Mouse (Mus musculus) neural tube, embryonic 12.5 days (tissue): ENCODE data around the gene Col12a1. TPM values are rescaled to one million over a fixed set of nuclear protein-coding genes. Genes with fewer than 3 reads are reported as not detected.
A peak's percentile ranks its signal among the peaks of the same experiment; 100 is the strongest.

Source experiments
- ATAC-seq: fragments of 200-750 bp; cut with Nextera tagmentation; 2 replicates; pipeline ENCODE4 v1.8.0; 2017; ENCODE audit warnings: low read depth, mild to moderate bottlenecking, moderate TSS enrichment, moderate library complexity; ENCODE audit not compliant: low FRiP score
- H3K27ac ChIP-seq: fragments of 300-500 bp; sonication (generic); 2 replicates; pipeline ENCODE4 v1.5.1; 2016
- H3K27me3 ChIP-seq: fragments of 300-500 bp; sonication (generic); replicated peaks from 2 replicates; pipeline ENCODE4 v1.6.1; 2016; ENCODE audit warnings: mild to moderate bottlenecking
- H3K36me3 ChIP-seq: fragments of 300-500 bp; sonication (generic); 2 replicates; pipeline ENCODE4 v1.6.1; 2016; ENCODE audit warnings: mild to moderate bottlenecking
- H3K4me1 ChIP-seq: fragments of 300-500 bp; sonication (generic); 2 replicates; pipeline ENCODE4 v1.6.1; 2016
- H3K4me2 ChIP-seq: fragments of 300-500 bp; sonication (generic); replicated peaks from 2 replicates; pipeline ENCODE4 v1.6.1; 2016; ENCODE audit warnings: mild to moderate bottlenecking
- H3K4me3 ChIP-seq: fragments of 300-500 bp; sonication (generic); 2 replicates; pipeline ENCODE4 v1.5.1; 2016
- H3K9ac ChIP-seq: fragments of 300-500 bp; sonication (generic); 2 replicates; pipeline ENCODE4 v1.6.1; 2016; ENCODE audit warnings: mild to moderate bottlenecking
- H3K9me3 ChIP-seq: fragments of 300-500 bp; sonication (generic); 2 replicates; pipeline ENCODE4 v1.6.1; 2016; ENCODE audit warnings: mild to moderate bottlenecking
- WGBS: fragments of 180-500 bp; shearing (Covaris S2); methylation state at CpG from one replicate; pipeline ENCODE4 v1.1.7; 2016; 5-methylcytosine and 5-hydroxymethylcytosine counted together
- polyA plus RNA-seq: library from polyadenylated mRNA; unstranded; fragments of >200 nt; fragmentation: Nextera tagmentation; extraction: Ambion mirVana; gene quantifications from 2 replicates; pipeline ENCODE4 v1.2.1, GENCODE M21; 2016

Gene Col12a1
- polyA plus RNA-seq, 1 experiment from 2014 or later, result 19.2 TPM

DNA sequence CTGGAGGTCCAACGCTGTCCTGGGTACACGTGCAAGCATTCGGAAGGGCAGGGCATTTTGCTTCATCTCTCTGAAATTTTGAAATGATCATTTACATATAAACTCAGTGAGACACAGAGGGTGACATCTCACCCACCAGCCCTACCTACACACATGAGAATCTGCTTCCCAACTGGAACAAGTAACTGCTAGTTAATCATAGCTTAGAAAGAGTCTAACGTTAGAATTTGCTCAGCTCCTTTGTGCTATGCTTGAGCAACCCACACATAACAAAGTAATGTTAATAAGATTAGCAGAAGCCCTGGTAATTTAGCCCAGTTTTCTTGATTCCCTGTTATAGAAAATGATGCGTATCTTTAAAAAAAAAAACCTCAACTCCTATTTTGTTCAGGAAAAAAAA, 102.6 kb downstream of the Col12a1 start:
- Histone ChIP-seq H3K36me3 (no peaks in the 10 kb centered on the region), H3K4me3 (no peak overlapping the region), H3K4me2 (no peak overlapping the region), H3K9ac (no peak overlapping the region), H3K4me1 (no peaks in the 10 kb centered on the region), H3K9me3 (no peaks in the 10 kb centered on the region), H3K27me3 (no peaks in the 10 kb centered on the region), H3K27ac (no peak overlapping the region)
- no peak for ATAC-seq
- 86% methylated on average over 5 of the region's 5 CpGs for WGBS

DNA sequence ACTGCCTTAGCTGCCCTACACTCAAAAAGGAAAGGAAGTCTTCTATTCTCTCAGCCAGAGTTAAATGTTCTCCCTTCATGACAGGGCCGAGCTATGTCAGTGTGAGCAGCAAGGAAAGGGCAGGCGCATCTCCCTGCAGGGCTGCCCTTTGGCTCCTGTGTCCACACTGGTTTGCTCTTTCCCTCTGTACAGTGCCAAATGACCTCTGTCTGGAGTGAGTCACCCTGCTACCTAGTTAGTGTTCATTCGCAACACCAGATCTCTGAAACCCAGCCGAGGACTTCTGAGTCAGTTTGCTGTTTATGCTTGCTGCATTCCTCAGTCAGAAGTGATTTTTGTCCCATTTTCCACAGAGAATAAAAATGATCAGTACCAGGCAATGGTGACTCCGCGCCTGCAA, 108.3 kb downstream of the Col12a1 start:
- H3K4me2 ChIP-seq, result no peak overlapping the region
- 83% methylated on average over 6 of the region's 6 CpGs for WGBS
- no peak overlapping the region for H3K9ac ChIP-seq
- no peaks in the 10 kb centered on the region for H3K36me3 ChIP-seq
- no peak overlapping the region for H3K27ac ChIP-seq
- H3K27me3 ChIP-seq, result peaks cover 14% of the 10 kb centered on the region
- peaks cover 4% of the 10 kb centered on the region; the same call in 1 of the 2 replicates for H3K4me1 ChIP-seq
- no peak for ATAC-seq
- no peaks in the 10 kb centered on the region for H3K9me3 ChIP-seq
- no peak overlapping the region for H3K4me3 ChIP-seq

DNA sequence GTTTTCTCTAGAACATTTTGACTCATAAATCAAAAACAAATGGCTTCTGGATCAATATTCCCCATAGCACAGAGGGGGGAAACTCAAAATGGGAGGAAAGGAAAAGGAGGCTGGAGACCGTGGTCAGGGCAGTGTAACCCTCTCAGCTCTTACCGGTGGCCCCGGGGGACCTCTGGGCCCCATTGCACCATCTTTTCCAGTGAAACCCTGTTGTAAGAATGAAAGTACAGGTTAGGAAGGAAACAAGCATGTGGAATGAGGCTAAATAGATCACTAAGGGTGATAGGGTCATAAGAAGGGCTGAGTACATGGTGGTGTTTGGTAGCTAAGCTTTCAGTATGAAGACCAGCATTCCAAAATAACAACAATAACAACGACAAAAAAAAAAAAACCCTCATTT, 109.0 kb downstream of the Col12a1 start:
- Histone ChIP-seq H3K27me3 (peaks cover 14% of the 10 kb centered on the region), H3K9me3 (no peaks in the 10 kb centered on the region), H3K4me2 (no peak overlapping the region), H3K9ac (no peak overlapping the region), H3K36me3 (no peaks in the 10 kb centered on the region), H3K27ac (no peak overlapping the region), H3K4me1 (peaks cover 4% of the 10 kb centered on the region; the same call in 1 of the 2 replicates), H3K4me3 (no peak overlapping the region)
- WGBS, result 80% methylated on average over 4 of the region's 4 CpGs
- no peak for ATAC-seq

DNA sequence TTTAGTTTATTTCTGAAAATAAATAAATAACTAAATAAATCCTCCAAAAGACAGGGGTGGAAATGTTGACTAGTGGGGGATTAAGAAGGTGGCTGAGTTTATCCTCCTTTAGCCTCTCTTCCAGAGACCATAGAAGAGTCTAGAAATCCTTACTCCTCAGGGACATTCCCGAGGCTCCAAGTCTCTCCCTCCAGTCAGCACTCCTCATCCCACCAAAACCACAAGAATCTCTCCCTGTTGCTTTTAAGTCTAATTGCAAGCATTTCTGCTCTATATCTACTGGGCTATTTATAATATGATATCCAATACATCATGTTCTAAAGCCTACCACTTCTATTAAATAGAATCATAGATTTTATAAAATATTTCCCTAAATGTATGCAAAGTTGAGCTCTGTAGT, 109.8 kb downstream of the Col12a1 start:
- Histone ChIP-seq H3K9ac (no peak overlapping the region), H3K9me3 (no peaks in the 10 kb centered on the region), H3K4me1 (peaks cover 4% of the 10 kb centered on the region; the same call in 1 of the 2 replicates), H3K27ac (no peak overlapping the region), H3K4me3 (no peak overlapping the region), H3K27me3 (peaks cover 18% of the 10 kb centered on the region), H3K4me2 (no peak overlapping the region), H3K36me3 (no peaks in the 10 kb centered on the region)
- ATAC-seq, result no peak
- 78% methylated on average over 1 of the region's 1 CpGs for WGBS

DNA sequence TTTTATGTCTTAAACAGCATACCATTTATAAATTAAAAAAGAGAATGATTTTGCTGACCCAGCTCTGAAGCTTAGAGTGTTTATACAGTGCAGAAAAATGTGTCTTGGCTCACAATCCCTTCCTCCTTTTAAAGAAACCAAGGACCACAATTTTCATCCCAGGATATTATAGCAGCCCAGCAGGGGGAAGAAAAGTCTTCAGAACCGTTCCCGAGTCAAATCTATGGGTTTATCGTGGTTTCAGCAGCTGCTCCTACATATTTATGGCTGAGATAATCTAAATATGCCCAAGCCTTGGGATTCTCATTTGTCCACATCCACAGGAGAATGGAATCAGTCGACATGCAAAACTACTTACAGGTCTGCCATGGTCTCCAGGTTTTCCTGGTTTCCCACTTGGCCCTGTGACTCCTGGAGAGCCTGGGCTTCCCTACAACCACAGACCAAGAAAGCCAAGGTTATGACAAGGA, 110.5 kb downstream of the Col12a1 start:
- Histone ChIP-seq H3K27me3 (peaks cover 18% of the 10 kb centered on the region), H3K9me3 (no peaks in the 10 kb centered on the region), H3K4me1 (peaks cover 4% of the 10 kb centered on the region; the same call in 1 of the 2 replicates), H3K27ac (no peak overlapping the region), H3K9ac (no peak overlapping the region), H3K4me2 (no peak overlapping the region), H3K4me3 (no peak overlapping the region), H3K36me3 (no peaks in the 10 kb centered on the region)
- no peak for ATAC-seq
- WGBS, result 66% methylated on average over 4 of the region's 4 CpGs

DNA sequence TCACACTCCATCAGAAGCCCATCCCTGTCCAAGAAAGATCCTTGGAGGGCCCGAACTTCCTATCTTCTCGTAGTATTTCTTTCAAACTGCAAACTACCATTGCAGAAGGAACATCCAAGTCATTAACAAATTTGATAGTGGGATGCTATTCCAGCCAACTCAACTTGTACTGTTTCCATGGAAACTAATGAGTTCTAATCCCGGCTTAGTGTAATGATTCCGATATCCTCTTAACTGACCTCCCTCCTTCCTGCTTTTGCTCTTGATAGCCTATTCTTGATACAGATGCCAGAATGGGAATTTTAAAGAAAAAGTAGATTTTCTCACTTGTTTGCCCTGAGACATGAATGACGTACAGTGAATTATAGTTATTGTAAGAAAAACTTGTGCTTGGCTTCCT, 112.5 kb downstream of the Col12a1 start:
- Histone ChIP-seq H3K4me1 (peaks cover 4% of the 10 kb centered on the region; the same call in 1 of the 2 replicates), H3K4me3 (no peak overlapping the region), H3K27me3 (peaks cover 18% of the 10 kb centered on the region), H3K9ac (no peak overlapping the region), H3K36me3 (no peaks in the 10 kb centered on the region), H3K27ac (no peak overlapping the region), H3K9me3 (no peaks in the 10 kb centered on the region), H3K4me2 (no peak overlapping the region)
- 57% methylated on average over 5 of the region's 5 CpGs for WGBS
- peak; percentile 64; the same call in 1 of the 2 replicates for ATAC-seq

DNA sequence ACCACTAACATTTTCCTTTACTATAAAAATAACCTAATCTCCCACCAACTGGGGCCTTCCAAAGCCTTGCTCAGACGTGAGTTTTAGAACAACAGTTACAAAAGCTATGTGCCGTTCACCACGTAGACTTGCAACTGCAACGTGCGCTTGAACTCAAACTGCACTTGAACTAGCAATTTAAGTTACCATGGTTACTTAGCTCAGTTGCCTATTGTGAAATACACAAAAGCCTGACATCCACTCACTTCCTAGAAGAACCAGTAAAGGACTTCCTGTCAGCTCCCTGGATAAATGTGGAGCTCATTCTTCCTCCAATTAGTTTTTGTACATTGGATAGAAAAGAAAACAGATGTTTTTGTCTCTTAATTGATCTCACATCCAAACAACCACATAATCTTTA, 112.9 kb downstream of the Col12a1 start:
- Histone ChIP-seq H3K36me3 (no peaks in the 10 kb centered on the region), H3K9me3 (no peaks in the 10 kb centered on the region), H3K27me3 (peaks cover 18% of the 10 kb centered on the region), H3K9ac (no peak overlapping the region), H3K27ac (no peak overlapping the region), H3K4me2 (no peak overlapping the region), H3K4me1 (peaks cover 4% of the 10 kb centered on the region; the same call in 1 of the 2 replicates), H3K4me3 (no peak overlapping the region)
- WGBS, result 17% methylated on average over 5 of the region's 5 CpGs
- ATAC-seq, result peak; percentile 69

DNA sequence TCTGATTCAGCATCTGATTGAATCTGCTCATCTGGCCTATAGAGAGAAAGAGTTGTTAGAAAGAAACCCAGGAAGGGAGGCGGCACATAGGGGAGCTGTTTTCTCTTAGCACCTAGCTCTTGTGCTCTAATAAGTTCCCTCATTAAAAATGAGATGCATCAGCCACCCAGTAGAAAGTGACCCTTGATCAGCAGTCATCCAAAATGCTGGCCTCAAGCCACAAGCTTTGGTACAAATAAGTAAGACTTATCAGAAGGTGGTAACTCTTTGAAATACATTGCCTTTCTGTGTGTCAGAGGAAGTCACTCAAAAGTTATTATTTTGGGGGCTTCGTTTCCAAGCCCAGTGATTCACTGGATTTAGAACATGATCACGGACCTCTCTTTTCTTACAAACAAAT, 114.1 kb downstream of the Col12a1 start:
- WGBS, result 83% methylated on average over 3 of the region's 3 CpGs
- Histone ChIP-seq H3K9ac (no peak overlapping the region), H3K27ac (no peak overlapping the region), H3K4me3 (no peak overlapping the region), H3K9me3 (no peaks in the 10 kb centered on the region), H3K27me3 (peaks cover 18% of the 10 kb centered on the region), H3K4me2 (no peak overlapping the region), H3K36me3 (no peaks in the 10 kb centered on the region), H3K4me1 (peaks cover 8% of the 10 kb centered on the region; the same call in 1 of the 2 replicates)
- ATAC-seq, result no peak

DNA sequence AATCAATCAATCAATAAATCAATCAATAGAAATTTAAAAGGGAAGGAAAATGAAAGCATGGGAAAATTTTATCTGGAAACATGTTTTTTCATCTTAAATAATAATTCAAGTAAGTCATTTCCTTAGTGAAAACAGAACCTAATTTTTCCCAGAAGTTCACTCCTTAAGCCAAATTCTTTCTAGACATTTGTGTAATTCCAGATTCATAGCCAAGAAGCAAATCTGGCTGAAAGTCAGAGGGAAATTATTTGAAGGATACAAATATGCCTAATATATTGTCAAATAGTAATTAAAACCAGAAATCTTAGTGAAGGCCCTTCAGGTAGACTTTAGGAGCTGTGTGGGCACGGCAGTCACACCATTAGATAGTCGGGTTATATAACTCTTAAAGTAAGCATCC, 115.2 kb downstream of the Col12a1 start:
- Histone ChIP-seq H3K9me3 (no peaks in the 10 kb centered on the region), H3K27me3 (peaks cover 18% of the 10 kb centered on the region), H3K4me2 (no peak overlapping the region), H3K4me1 (peaks cover 12% of the 10 kb centered on the region; the same call in 1 of the 2 replicates), H3K4me3 (no peak overlapping the region), H3K9ac (no peak overlapping the region), H3K36me3 (no peaks in the 10 kb centered on the region), H3K27ac (no peak overlapping the region)
- WGBS, result 87% methylated on average over 2 of the region's 2 CpGs
- ATAC-seq, result no peak

DNA sequence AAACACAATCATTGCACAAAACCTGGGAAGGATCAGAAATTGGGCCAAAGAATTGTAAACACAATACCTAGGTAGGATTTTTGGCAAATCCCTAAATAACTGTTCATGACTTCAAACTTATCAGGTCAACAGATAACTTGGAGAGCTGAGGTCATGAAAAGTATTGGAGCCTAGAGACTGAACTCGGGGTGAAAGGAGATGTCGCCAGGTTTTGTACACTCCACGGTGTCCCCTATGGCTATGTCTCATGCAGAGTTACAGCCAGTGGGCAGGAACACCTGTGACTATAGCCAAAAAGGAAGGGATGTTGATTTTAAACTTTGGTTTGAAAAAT, 118.4 kb downstream of the Col12a1 start:
- Histone ChIP-seq H3K4me3 (no peak overlapping the region), H3K9ac (no peak overlapping the region), H3K9me3 (no peaks in the 10 kb centered on the region), H3K27ac (no peak overlapping the region), H3K27me3 (0 out of 2 replicates have a peak, but pooled peaks cover 4% of the 10 kb centered on the region), H3K4me2 (no peak overlapping the region), H3K36me3 (no peaks in the 10 kb centered on the region), H3K4me1 (peaks cover 8% of the 10 kb centered on the region; the same call in 1 of the 2 replicates)
- 91% methylated on average over 3 of the region's 3 CpGs for WGBS
- no peak for ATAC-seq

DNA sequence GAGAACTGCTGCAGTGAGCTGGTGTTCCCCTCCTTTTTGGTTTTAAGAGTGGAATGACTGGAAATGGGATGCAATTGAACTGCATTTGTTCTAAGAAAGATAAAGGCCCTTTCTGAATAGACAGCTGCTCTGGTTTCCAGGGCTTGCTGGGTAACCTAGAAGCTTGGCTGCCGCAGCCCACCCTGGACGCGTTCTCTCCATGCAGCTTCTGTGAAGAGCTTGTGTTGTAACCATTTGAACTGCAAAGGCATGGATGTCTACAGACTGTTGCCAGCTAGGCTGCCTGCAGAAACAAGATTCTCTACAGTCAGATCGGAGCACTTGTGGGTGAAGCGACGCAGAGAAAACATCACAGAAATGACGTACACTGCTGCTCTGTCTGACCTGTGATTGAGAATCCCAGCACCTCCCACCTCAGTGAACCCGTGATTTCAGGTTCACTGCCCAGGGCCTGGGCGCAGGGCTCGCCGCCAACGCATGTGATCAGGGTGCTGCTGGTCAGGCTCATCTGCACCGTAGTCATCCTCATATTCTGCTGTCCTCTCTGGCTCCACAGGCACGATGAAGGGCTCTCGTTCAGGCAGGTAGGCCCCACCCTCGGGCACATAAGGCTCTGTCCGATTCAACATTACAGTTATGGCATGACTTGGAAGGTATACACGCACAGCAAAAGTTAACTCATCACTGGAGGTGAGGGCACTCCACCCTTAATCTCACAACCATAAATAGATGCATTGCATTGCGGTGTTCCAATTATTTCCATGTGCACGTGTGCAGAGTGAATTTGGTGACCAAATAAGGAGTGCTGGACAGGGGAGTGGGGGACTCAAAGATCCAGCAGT, 119.0 kb downstream of the Col12a1 start:
- no peak overlapping the region for H3K27ac ChIP-seq
- H3K36me3 ChIP-seq, result no peaks in the 10 kb centered on the region
- peak; percentile 30; the same call in 1 of the 2 replicates for ATAC-seq
- H3K4me2 ChIP-seq, result no peak overlapping the region
- WGBS, result 70% methylated on average over 20 of the region's 20 CpGs
- no peak overlapping the region for H3K4me3 ChIP-seq
- H3K27me3 ChIP-seq, result 0 out of 2 replicates have a peak, but pooled peaks cover 4% of the 10 kb centered on the region
- no peaks in the 10 kb centered on the region for H3K9me3 ChIP-seq
- H3K4me1 ChIP-seq, result peaks cover 8% of the 10 kb centered on the region; the same call in 1 of the 2 replicates
- H3K9ac ChIP-seq, result no peak overlapping the region

DNA sequence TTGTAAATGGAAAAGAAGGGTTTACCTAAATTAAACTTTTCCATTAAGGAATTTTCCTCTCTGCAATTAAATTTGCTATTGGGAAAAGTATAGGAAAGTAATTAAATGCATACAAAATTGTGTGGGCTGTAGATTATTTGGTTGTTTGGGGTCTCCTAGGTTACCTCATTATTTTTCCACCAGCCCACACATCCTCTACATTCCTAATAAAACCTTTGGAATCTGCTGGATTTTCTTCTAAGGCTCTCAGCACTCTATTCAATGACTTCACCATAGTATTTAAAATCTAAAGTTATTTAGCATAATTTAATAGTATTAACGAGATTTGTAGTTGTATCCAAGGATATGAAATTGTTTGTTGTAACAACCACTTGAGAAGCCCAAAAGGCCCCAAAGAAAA, 120.1 kb downstream of the Col12a1 start:
- no peaks in the 10 kb centered on the region for H3K9me3 ChIP-seq
- no peak overlapping the region for H3K27ac ChIP-seq
- 69% methylated on average over 1 of the region's 1 CpGs for WGBS
- H3K4me1 ChIP-seq, result peaks cover 8% of the 10 kb centered on the region; the same call in 1 of the 2 replicates
- no peak overlapping the region for H3K4me3 ChIP-seq
- no peak overlapping the region for H3K9ac ChIP-seq
- H3K4me2 ChIP-seq, result no peak overlapping the region
- no peaks in the 10 kb centered on the region for H3K27me3 ChIP-seq
- H3K36me3 ChIP-seq, result no peaks in the 10 kb centered on the region
- ATAC-seq, result no peak
